Mouse (Mus musculus): ENCODE measurements around the gene Fam71a. TPM values are rescaled to one million over a fixed set of nuclear protein-coding genes. Genes with fewer than 3 reads are reported as not detected.
"Not testable (repeated sequence)": the region's sequence is repeated elsewhere in the genome, so short reads cannot be mapped to it uniquely, and the experiment has no call there.

Gene Fam71a
- total RNA-seq, 2 experiments from 2014 or later: not detected

DNA sequence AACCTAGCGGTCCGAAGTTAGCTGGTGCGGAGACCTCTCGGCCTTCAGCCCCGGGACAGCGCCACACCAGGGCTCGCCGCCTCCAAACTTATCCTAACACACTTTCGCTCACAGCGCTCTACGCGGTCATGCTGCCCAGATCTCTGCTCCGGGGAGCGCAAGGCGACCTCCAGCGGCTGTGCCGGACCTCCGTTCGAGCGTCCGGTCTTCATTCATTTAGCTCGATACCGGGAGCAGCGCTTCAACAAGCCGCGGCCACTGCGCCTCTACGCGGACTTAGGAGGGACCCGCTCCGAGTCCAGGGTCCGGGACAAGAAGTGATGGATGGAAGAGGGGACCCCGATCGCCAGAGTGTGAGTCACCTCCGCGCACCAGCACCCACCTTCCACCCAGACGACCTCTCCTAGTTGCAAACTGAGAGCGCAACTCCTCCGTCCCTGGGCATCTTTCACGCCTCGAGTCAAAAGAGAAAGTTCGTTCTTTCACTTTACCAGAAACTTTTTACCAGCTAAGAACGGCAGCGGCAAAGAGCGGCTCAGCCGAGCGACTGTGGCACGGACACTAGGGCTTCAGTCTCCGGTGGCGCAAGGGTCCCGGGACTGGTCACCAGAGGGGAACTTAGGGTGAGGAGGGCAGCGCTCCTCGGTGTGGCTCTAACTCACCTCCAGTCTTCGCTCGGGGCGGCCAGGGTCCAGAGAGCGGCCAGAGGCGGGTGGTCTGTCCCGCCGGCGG, 18.0 kb upstream of the Fam71a start:
- peak; percentile 61 for DNase-seq (ENCODE audit: low spot score in 2 of 2)

DNA sequence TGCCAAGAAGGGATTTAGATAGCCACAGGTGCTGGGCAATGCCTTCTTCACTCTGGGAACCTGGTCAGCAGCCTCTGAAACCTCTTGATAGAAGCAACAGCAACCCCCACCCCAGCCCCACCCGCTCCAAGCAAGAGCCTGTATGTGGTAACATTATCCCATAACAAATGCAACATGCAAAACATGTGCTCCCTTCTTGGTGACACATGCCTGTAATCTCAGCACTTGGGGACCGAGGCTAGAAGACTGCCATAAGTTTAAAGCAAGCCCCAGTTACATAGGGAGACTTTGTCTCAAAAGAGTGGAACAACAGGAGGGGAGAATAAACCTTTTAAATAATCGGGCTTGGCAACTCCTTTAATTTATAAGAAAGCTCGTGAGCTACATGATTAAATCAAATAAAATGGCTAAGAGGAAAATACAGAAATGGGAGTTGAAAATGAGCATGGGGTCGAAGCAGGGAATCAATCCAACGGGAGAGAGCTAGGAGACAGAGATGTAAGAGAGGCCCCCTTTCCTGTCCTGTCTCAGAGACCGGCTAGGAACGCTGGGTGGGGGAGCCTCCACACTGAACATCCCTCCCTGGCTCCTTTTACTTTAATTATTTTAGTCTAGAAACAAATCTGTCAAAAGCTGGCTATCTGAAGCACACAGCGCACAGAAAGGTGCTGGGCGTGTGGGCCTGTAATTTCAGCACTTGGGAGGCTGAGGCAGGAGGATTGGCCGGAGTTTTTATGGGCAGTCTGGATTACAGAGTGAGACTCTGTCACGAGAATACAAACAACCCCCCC, 17.0 kb upstream of the Fam71a start:
- DNase-seq (ENCODE audit: low spot score in 2 of 2): no peak

DNA sequence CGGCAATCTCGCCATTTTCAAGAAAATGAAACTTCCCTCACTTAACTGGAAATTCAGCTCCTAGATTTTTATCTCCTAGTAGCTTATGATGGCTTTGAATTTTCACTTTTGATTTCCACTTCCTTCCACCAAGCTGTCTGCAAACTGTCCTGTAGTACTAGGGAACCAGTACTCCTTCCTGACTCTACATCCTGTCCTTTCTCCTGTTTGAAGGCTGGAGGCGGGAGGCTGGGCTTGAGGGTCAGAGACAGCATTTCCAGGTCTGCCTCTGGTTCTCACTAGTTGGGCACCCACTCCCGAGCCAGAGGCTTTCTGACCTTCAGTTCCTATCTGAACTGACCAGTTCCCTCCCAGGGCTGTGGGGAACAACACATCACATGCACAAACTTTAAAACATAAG, 15.8 kb upstream of the Fam71a start:
- DNase-seq (ENCODE audit: low spot score in 2 of 2): no peak

DNA sequence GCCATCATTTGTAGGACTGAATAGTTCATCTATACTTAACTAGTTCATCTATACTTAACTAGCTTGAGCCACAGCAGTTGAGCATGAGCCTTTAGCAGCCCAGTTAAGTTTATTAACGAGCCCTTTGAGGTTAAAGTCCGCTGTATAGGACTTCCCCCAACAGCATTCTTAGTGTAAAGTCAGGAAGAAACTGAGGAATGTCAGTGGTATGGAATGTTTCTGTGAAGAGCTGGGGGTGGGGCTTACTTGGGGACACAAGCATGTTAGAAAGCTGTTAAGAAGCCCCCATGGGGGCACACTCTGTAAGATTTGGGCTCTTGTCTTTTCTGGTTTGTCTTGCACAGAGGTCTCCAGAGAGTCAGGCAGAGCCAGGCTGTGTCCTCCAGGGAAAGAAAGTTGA, 15.2 kb upstream of the Fam71a start:
- DNase-seq (ENCODE audit: low spot score in 2 of 2): no peak

DNA sequence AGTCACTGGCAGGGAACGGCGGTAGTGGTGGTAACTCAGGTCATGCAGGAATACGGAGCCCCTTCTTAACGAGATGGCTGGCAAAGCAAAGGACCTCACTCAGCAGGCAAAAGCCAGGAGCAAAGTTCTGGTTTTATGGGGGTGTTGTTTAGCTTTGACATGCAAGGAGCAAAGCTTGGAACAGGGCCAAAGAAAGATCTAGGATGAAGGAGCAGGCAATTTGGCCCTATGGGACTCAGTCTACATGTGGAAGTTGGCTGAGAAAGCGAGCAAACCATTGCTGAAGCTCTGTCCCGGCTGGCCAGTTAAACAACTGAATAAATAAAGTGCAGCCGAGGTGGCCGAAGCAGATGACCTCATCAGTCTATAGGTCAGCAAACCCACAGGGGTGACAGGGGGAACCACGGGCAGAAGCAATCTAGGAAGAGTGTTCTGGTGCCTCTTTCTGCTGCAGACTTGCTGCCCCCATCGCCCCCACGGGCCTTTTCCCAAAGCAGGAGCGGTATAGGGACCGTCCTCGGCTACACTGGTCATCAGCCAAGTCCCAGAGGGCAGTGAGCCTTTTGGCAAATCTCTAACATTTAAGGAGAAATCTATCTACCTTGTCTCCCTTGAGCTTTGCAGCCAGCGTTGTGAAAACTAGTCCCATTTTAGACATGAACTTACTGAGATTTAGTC, 14.0 kb upstream of the Fam71a start:
- no peak for DNase-seq (ENCODE audit: low spot score in 2 of 2)

DNA sequence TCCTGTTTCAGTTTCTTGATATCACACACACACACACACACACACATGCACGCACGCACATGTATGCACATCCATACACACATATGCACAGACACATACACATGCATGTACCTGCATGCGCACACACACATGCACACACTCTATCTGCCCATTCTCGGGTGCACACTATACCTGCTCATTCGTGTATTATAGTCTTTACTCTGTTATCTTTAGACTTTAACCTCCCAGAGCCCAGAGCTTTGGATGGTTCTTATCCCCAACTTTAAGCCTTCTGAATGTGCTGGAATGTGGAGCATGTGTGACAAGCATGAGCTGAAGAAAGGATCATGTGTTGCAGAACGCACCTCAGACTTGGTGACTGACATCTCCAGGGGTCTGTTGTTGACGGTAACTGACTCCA, 12.3 kb upstream of the Fam71a start:
- DNase-seq (ENCODE audit: low spot score in 2 of 2): no peak

DNA sequence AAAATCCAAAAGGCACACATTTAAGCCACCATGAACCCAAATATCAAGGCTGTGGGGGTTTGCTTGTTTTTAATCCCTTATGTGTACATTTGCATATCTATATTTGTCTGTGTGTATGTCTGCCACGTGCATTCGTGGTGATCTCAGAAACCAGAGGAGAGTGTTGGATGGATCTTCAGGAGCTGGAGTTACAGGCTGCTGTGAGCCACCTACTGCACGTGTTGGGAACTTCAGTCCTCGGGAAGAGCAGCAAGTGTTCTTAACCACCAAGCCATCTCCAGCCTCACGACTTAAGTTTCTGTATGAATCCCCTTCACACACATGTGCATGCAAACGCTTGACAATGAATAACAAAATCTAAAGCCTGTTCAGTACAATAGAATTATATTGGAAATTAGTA, 7.9 kb upstream of the Fam71a start:
- no peak for DNase-seq (ENCODE audit: low spot score in 2 of 2)

DNA sequence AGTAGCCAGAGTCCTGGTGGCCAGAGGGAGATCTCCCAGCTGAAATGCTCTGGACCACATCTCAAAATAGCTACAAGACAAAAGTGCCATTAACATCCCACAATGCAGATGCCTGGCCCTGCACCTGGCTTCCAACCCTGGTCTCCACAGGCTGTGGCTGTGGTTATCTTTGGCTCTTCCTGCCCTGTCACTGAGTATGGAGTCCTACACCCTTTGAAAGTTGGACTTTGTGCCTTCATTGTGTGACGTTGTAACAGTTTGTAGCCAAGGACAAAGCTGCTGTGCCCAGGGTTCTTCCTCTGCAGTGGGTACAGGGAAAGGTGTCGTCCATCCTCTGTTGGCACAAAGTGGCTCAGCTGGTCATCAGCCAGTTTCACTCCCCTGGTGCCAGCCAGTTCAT, 5.8 kb upstream of the Fam71a start:
- no peak for DNase-seq (ENCODE audit: low spot score in 2 of 2)

DNA sequence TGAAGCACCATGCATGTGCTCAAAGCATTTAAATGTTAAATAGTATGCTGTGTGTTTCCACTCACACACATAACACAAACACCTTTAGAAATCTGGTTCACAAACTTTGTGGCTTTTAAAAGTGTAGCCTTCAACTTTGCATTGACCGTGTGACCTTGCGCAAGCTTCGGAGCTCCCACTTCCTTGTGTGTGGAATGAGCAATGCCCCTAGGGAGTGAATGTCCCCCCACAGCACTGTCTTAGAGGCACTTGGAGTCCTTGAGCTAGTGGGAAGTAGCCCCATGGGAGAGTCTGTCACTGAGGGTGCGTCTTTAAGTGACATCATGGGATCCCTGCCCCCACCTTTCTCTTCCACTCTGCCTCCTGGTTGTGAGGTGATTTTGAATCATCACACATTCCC, 1.6 kb upstream of the Fam71a start:
- DNase-seq (ENCODE audit: low spot score in 2 of 2): no peak

DNA sequence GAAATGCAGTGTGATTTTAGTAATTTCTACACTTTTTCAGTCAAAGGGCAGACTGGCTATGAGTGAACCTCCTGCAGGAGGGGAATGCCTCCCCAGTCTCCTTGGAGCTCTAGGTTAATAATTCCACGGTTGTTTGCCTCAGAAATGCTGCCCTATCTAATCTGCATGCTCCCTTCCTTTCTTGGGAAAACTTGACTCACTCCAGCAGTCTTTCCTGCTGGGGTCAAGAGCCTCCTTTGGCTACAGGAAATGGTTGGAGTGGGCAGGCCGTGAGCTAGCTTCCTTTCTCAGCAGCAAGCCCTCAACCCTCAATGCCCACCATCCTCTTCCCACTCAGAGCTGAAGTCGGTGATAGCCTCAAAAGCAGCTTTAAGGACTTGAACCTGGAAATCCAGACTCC, 10.3 kb downstream of the Fam71a start:
- DNase-seq (ENCODE audit: low spot score in 2 of 2): no peak

DNA sequence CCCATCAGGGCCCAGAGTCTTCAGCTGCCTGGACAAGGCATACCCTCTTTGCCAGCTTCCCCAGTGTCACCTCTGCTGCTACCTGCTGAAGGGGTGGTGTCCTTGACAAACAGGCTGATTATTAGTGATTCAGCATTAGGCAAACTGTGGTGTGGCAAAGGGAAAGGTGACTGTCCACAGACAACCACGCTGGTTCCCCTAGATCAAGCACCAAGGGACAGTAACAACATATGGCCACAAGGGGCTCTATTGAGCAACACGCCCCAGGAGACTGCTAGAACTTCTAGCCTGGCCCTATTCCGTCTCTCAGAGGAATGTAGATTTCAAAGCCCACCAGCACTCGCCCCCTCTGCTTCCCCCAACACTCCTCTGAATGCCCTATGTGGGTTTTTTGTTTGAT, 11.6 kb downstream of the Fam71a start:
- DNase-seq (ENCODE audit: low spot score in 2 of 2): peak; percentile 33 to 35

DNA sequence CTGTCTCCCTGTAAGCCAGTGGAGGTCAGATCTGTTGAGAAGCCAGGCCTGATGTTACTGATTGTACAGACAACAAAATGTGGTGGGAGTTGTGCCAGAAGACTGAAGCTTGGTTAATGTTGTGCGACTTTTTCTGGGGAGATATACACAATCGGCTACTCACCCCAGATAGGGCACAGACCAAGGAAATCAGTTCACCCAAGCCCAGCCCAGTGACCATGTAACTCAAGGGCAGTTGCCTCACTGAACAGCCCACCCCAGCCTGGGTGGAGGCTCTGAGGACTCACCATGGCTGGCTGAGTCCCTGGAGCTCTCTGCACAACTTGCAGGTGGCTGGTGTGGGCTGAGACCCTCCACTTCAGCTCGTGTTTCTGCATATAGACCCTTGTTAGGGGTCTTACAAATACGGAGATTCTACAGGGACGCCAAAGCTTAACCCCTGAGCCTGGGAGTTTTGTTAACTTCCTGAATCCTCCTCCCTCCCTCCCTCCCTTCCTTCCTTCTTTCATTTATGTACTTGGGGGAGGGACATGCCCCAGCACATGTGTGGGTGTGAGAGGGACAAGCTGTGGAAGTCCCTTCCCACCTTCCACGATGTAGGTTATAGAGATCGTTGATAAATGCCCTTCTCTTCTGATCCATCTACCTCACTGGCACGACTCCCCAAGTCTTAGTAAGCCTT, 13.6 kb downstream of the Fam71a start:
- DNase-seq (ENCODE audit: low spot score in 2 of 2): no peak

DNA sequence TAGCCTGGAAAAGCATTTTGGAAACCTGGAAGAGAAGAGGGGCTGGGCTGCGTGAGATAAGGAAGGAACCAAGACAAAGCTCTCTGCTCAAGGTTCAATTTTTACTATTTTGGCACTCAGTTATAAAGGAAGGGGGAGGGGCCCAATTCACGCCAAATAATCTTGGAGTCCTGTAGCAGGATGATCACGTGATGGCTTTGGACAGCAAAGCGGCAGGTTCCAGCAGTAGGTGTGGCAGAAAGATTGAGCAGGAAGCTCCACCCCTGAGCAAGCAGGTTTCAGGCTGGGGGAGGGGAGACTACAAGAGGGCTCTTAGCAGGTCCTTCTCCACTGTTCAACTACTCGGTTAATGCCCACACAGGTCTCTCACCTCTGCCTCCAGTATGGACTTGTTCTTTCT, 15.1 kb downstream of the Fam71a start:
- not testable (repeated sequence) for DNase-seq (ENCODE audit: low spot score in 2 of 2)

DNA sequence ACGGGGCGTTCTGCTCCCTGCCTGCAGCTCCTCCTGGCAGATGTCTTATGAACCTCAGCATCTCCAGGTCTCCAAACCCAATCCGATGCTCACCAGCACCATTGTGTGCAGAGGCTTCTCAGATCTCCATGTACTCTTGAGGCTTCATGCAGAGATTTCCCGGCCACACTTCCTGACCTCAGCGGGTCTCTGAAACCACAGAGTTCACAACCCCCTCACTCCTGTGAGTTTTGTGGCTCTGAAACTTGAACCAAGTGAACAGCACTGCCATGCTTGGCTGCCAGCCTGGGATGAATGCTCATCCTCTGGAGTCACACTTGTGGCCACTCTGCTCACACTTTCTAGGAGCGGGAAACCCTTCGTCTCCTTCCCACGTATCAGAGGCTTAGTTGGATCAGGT, 23.6 kb downstream of the Fam71a start:
- DNase-seq (ENCODE audit: low spot score in 2 of 2): no peak

DNA sequence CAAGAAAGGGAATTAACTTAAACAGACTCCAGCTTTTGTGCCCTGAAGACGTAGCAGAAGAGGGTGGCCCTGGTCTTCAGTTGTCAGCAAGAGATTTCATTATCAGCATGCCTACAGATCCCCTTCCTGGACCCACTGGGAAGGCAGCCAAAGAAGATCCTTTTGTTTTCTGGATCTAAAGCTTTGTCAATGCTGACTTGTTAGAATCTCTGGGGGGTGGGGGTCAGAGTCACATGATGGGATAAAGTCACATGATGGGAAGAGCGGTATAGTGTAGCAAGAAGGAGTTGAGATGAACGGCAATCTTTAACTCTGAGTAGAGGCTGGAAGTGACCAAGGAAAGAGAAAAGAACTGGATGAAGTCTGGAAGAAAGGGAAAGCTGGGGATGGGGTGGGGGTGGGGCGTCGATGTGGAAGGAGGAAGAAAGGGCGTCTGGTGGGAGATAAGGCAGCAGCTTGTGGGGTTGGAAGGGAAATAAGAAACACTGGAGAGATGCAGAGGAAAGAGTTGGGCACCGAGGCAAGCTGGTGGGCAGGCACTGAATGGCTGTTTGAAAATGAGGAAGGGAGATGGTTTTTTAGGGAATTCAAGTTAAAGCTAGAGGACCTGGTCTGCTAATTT, 25.6 kb downstream of the Fam71a start:
- DNase-seq (ENCODE audit: low spot score in 2 of 2): no peak

DNA sequence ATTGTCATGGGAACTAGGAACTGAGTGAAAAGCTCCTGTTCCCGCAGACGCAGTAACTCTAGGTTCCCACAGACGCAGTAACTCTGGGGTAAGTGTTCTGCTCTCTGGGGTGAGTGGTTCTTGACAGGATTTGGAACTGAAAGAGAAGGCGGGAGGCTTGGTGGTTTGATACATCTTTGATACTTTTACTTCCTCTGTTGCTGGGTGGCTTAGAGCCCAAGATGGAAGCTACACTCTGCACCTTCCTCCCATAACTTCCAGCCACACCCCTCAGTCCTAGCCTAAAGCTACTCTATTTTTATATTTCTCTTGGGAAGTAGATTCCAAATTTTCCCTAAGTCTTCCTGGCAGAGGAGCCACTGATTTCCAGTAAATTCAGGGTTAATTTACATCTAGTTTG, 26.2 kb downstream of the Fam71a start:
- DNase-seq (ENCODE audit: low spot score in 2 of 2): no peak

DNA sequence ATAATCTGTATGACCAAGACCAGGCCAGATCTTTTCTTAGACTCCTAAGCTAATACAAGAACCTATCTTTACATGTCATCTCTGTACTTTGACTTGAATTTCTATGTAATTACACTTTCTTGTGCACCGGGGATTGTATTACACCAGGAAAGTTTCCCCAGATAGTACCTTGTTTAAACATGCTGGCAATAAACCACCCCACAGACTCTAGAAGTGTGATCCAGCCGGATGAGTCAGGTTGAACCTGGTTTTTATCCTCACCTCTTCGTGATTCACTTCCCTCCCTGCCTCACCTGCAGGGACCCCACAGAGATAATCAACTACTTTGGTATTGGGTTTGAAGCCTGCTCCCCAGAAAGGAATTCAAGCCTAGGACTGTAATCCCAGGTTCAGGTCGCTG, 29.2 kb downstream of the Fam71a start:
- no peak for DNase-seq (ENCODE audit: low spot score in 2 of 2)

DNA sequence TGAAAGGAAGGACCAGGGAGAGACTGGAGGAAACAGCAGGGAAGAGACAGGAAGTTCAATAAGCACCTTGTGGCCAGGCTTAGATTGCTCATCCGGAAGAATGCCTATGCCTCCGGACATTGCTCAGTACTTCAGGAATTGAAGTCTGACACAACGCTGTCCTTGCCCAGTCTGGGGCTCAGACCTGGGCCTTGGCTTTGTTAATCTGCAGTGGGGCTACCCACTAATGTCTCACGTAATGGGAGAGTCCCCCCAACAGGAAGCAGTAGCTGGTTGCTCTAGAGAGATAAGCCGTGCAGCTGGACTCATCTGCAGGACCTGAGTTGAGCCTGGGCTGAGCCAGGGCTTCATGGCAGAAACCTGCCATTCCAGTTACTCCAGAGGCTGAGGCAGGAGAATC, 31.7 kb downstream of the Fam71a start:
- no peak for DNase-seq (ENCODE audit: low spot score in 2 of 2)

DNA sequence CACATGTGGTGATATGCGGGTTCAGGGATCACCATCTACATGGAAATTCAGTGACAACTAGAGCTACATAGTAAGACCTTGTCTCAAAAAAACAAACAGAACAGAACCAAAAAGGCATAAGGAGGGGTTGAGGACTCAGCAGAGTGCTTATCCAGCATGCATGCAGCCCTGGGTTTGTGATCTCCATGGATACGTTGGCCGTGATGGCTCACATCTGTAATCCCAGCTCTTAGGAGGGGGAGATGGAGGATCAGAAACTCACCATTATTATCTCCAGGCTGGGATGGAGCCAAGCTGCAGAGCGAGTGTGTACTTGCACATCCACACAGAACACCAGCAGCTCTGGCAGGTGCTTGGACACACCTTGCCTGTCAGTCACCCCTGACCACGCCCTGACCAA, 32.4 kb downstream of the Fam71a start:
- no peak for DNase-seq (ENCODE audit: low spot score in 2 of 2)

DNA sequence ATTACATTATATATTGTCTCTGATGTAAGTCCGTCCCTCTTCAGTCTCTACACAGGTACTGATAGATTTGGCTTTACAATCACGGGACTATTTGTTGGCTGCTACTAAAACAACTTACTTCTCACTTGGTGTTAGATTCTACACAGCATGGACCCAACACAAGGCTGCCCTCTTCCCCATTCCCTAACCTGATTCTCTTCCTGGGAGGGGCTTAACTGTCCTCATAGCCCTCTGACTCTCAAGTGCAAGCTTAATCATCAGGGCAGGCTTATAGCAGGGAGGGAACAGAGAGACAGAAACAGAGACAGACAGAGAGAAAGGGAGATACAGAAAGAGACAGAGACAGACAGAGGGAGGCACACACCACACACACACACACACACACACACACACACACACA, 32.9 kb downstream of the Fam71a start:
- DNase-seq (ENCODE audit: low spot score in 2 of 2): no peak

Data from adrenal gland, adult 18-20 months (tissue).